Mouse (Mus musculus): ENCODE data around the gene Sirt4.
"Not testable (repeated sequence)": the region's sequence is repeated elsewhere in the genome, so short reads cannot be mapped to it uniquely, and the experiment has no call there.

The Sirt4 gene

DNA sequence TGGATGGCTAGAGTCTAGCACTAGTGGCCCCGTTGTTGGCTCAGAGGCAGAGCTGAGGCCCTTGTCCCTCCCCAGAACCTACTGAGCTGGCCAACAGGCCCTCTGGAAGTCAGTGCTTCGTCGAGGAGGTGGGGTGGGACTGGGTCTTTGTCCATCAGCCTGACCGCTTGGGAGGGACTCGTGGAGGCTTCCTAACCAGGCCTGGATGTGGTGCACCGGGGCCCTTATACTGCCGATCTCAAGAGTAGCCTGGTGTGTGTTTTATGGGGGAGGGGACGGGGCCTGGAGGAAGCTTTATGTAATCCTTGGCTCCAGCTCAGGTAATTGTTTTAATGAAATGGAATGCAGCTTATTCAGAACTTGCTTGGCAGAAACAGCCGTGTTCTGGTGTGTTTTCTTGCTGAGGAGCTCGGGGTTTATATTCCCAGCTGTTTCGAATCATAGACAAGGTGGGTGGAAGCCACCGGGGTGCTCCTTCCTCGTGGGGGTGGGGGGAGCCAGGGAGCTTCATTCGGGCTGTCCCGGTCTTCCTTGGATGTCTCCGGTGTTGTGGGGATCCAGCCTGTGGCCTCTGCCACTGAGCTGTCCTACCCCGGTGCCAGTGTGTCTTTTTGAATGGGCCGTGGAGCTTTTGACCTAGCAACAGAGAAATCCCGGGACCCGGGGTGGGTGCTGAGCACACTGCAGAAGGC, 30.5 kb upstream of the Sirt4 start:
- no peak for DNase-seq (ENCODE audit: low spot score in 2 of 2)

GRCm38 (mm10) chr5:115514346-115514745, 29.8 kb upstream of the Sirt4 start:
- no peak for DNase-seq (ENCODE audit: low spot score in 2 of 2)

DNA sequence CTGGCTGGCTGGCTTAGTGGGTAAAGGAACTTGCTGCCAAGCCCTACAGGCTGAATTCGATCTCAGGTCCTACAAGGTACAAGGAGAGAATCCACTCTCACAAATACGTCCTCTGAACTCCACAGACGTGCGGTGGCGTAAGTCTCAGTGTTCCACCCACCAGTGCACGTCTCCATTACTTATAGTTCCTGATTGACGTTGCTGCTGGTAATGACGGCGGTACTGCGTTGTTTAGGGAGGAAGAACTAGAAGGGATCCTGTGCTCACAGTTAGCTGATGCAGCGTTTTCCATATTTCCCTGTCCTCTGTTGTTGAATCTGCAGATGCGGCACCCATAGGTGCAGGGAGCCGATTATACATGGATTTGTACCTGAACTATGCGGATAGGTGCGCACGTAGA, 29.2 kb upstream of the Sirt4 start:
- no peak for DNase-seq (ENCODE audit: low spot score in 2 of 2)

GRCm38 (mm10) chr5:115513246-115513645, 28.7 kb upstream of the Sirt4 start:
- DNase-seq (ENCODE audit: low spot score in 2 of 2), result no peak

- no peak for DNase-seq (ENCODE audit: low spot score in 2 of 2)
Measured at GRCm38 (mm10) chr5:115512375-115512774, 27.9 kb upstream of the Sirt4 start.

- DNase-seq (ENCODE audit: low spot score in 2 of 2), result no peak
Measured at GRCm38 (mm10) chr5:115509790-115510689, 25.5 kb upstream of the Sirt4 start.

GRCm38 (mm10) chr5:115509321-115509761, 24.8 kb upstream of the Sirt4 start:
- DNase-seq (ENCODE audit: low spot score in 2 of 2), result no peak

DNA sequence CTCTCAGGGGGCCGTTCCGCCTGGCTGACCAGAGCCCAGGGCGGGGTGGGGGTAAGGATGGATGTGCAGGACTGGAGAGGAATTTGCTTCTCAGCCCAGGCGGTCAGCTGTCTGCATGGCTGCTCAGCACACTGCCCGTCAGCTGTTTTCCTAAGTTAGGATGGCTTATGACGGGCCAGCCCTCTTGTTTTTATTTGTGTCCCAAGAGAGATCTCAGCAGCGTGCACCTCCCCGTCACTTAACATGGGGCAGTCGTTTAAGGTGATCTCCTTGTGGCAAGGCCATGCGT, 24.3 kb upstream of the Sirt4 start:
- DNase-seq (ENCODE audit: low spot score in 2 of 2), result no peak

- no peak for DNase-seq (ENCODE audit: low spot score in 2 of 2)
Measured at GRCm38 (mm10) chr5:115507981-115508858, 23.7 kb upstream of the Sirt4 start.

DNA sequence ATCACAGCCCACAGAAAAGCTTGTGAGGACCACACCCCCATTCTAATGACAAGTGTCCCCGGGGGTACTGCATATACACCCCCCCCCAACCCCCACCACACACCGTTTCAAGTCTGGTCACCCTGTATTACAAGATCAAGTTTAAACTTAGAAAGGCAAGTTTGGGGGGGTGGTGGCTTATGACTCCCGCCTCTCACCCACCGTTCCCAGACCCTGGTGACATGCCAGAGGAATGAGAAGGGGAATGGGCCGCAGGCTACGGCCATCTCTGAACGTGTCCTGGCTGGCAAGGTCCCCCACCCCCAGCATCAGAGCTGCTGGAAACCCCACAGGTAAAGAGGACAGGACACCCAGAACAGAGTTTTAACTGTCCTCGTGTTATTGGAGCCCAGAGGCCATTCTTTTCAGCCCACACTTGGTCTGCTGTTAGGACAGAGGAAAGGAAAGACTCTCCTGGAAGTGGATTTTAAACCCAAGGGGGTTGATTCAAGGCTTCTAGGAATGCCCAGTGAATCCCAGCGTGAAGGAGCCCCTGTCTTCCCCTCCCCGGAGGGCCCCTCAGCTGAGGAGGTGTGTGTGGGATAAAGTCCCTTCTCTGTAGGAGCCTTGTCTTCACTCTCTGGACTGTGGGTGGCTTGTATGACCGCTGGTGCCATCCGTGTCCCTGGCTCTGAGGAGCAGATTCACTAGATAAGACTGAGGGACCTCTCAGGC, 22.9 kb upstream of the Sirt4 start:
- DNase-seq (ENCODE audit: low spot score in 2 of 2), result no peak

DNA sequence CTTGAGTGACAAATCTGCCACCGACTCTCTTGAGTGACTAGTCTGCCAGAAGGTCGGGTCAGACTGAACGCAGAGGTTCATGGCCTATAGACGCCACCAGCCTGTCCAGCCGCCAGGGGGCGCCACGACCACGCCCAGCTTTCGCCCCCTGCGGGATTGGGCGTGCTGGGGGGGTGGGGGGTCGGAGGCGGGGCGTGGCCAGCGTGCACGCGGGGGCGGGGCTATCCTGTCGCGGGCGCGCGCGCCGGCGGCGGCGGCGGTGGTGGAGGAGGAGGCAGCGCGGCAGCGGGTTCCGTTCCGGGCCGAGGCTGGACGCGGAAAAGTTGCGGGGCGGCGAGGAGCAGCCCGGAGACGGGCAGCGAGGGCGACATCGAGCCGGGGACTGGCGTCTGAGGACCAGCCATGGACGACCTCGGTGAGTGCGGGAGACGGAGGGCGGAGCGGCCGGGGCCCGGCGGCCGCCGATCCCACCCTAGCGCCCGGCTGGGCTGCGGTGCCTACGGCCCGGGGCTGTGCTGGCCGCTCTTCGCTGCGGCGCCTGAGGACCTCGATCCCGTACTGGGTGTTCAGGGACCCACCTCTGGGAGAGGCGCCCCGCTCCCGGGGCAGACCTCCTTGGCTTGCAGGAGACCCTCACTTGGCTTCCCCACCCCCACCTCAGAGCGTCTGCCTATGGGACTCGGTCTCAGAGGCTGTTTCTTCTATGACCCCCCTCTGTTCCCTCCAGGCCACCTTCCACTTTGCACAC, 22.1 kb upstream of the Sirt4 start, which contains the start of gene Pxn:
TSS of gene Pxn (plus strand) at position 223 of the 748 bp plus-strand sequence.
- DNase-seq (ENCODE audit: low spot score in 2 of 2), result peak; percentile 92 to 95

DNA sequence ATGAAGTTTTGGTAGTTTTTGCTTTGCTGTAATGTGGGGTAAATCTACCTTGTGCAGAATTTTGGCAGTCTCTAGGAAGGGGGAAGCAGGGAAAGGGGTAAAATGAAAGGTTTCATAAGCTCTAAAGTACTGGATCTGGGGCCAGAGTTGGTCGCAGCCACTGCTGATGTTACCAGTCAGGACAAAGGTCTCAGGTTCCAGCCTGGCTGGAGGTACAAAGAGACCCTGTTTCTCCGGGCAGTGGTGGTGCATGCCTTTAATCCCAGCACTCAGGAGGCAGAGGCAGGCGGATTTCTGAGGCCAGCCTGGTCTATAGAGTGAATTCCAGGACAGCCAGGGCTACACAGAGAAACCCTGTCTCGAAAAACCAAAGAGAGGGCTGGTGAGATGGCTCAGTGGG, 21.1 kb upstream of the Sirt4 start:
- DNase-seq (ENCODE audit: low spot score in 2 of 2), result not testable (repeated sequence)

DNA sequence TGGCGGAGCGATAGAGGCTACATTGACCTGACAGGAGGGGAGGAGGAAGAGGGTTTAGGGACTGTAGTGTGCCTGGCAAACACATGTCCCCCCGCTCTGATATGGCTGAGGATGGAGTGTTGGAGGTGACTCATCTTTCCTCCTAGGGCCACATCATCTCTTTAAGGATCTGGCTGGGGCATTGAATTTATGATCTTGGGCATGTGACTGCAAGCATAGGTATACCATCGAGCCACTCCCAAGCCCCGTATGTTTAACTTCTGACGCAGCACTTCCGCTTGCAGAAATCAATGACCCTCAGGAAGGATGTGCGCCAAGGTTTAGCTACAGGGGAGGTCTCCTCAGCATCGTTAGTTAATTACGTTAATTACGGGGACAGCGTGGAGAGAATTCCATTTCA, 18.5 kb upstream of the Sirt4 start:
- DNase-seq (ENCODE audit: low spot score in 2 of 2), result no peak

DNA sequence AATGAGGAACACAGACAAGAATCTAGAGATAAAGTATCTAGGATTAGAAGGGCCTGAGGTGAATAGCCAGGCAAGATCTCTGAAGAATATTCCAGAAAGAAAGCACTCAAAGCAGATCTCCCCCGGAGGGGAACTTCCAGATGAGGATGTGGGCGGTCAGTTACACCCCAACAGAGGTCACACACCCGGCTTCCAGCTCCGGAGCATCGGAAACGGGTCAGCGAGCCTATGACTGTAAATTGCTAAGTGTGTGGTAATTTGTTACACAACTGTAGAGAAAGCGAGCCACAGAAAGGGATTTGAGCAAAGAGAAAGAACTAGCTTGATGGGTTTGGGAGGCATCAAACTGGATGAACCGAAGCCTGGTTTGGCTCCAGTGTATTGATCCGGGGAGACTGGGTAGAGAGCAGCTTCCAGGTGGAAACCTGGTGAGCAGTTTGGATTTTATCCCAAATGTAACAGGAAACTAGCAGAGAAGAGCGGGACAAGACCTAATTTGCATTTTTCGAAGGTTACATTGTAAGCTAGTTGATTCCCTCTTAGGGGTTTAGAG, 15.9 kb upstream of the Sirt4 start:
- DNase-seq (ENCODE audit: low spot score in 2 of 2), result no peak

GRCm38 (mm10) chr5:115498307-115499240, 14.0 kb upstream of the Sirt4 start:
- no peak for DNase-seq (ENCODE audit: low spot score in 2 of 2)

DNA sequence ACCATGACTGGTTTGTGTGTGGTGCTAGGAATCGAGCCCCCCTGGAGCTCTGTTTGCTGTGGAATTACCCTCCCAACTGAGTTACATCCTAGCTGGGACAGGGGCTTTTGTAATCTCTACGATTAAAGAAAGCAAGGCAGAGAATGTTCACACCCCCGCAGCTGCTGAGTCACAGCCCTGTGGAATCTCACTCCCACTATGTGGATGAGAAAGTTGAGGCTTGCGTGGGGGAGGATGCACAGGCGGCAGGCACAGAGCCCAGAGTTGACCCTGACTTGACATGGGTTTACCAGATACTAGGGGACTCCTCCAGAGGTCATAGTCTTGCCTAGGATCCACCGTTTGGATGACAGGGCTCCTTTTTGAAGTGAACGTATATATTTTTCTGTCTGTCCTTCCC, 12.5 kb upstream of the Sirt4 start:
- no peak for DNase-seq (ENCODE audit: low spot score in 2 of 2)

GRCm38 (mm10) chr5:115495618-115496017, 11.1 kb upstream of the Sirt4 start:
- DNase-seq (ENCODE audit: low spot score in 2 of 2), result not testable (repeated sequence)

DNA sequence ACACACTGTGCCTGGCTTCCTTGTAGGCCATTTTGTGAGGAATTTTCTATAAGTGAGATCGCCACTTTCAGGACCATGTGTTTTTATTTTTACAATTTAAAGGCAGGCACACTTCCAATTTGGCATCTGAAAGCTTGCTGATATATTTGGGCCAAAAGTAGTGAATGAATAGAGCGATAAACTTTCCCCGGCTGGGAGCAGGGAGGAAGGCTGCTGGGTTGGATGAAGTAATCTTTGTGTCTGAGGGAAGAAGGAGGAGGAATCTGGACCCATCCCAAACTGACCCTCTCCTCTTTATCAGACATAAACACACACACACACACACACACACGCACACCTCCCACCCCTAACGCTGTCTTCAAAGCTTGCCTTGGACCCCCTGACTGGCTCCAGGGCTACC, 8.9 kb upstream of the Sirt4 start:
- no peak for DNase-seq (ENCODE audit: low spot score in 2 of 2)

GRCm38 (mm10) chr5:115492711-115493335, 8.3 kb upstream of the Sirt4 start:
- DNase-seq (ENCODE audit: low spot score in 2 of 2), result no peak

Data from spleen, postnatal 10 days (tissue).